Mouse (Mus musculus) heart, embryonic 11.5 days (tissue): ENCODE measurements around the gene B4galnt1. TPM values are rescaled to one million over a fixed set of nuclear protein-coding genes. Genes with fewer than 3 reads are reported as not detected.

Source experiments
- ATAC-seq: fragments of 200-750 bp; cut with Nextera tagmentation; replicated peaks from 2 replicates; pipeline ENCODE4 v1.8.0; 2017; ENCODE audit warnings: moderate library complexity; ENCODE audit not compliant: insufficient number of reproducible peaks, low FRiP score, low TSS enrichment
- H3K27ac ChIP-seq: fragments of 300-500 bp; sonication (generic); 2 replicates; pipeline ENCODE4 v1.5.1; 2014; ENCODE audit warnings: mild to moderate bottlenecking, low read depth, low read length
- H3K27me3 ChIP-seq: fragments of 300-500 bp; sonication (generic); 2 replicates; pipeline ENCODE4 v1.6.1; 2014; ENCODE audit warnings: mild to moderate bottlenecking, low read length, mixed read lengths; ENCODE audit not compliant: control insufficient read depth, insufficient read depth
- H3K36me3 ChIP-seq: fragments of 300-500 bp; sonication (generic); 2 replicates; pipeline ENCODE4 v1.6.1; 2014; ENCODE audit warnings: mild to moderate bottlenecking, low read length, moderate library complexity, mixed read lengths; ENCODE audit not compliant: control insufficient read depth, insufficient read depth
- H3K4me1 ChIP-seq: fragments of 300-500 bp; sonication (generic); 2 replicates; pipeline ENCODE4 v1.6.1; 2014; ENCODE audit warnings: low read length; ENCODE audit not compliant: control insufficient read depth, insufficient read depth
- H3K4me2 ChIP-seq: fragments of 300-500 bp; sonication (generic); 2 replicates; pipeline ENCODE4 v1.6.1; 2014; ENCODE audit warnings: mild to moderate bottlenecking, moderate library complexity
- H3K4me3 ChIP-seq: fragments of 300-500 bp; sonication (generic); 2 replicates; pipeline ENCODE4 v1.5.1; 2014; ENCODE audit warnings: low read depth, low read length
- H3K9ac ChIP-seq: fragments of 300-500 bp; sonication (generic); 2 replicates; pipeline ENCODE4 v1.6.1; 2014; ENCODE audit warnings: mild to moderate bottlenecking, low read depth, low read length, moderate library complexity
- H3K9me3 ChIP-seq: fragments of 300-500 bp; sonication (generic); replicated peaks from 2 replicates; pipeline ENCODE4 v1.6.1; 2016; ENCODE audit warnings: low read length; ENCODE audit not compliant: control insufficient read depth
- WGBS: fragments of 180-500 bp; shearing (Covaris S2); extraction: QIAGEN DNeasy Blood & Tissue Kit; methylation state at CpG from one replicate; pipeline ENCODE4 v1.1.7; 2014; ENCODE audit not compliant: insufficient replicate concordance; 5-methylcytosine and 5-hydroxymethylcytosine counted together
- polyA plus RNA-seq: library from polyadenylated mRNA; unstranded; fragments of >200 nt; fragmentation: Nextera tagmentation; extraction: Ambion mirVana; gene quantifications from 2 replicates; pipeline ENCODE4 v1.2.1, GENCODE M21; 2014

B4galnt1 gene
- polyA plus RNA-seq, 1 experiment from 2014 or later: 1.8 TPM

GRCm38 (mm10) chr10:127217177-127217576 is 52.2 kb downstream of the B4galnt1 start:
- H3K4me2 ChIP-seq: no peak overlapping the region
- H3K27me3 ChIP-seq: no peaks in the 10 kb centered on the region
- H3K9me3 ChIP-seq: no peaks in the 10 kb centered on the region
- no peak for ATAC-seq
- no peak overlapping the region for H3K4me3 ChIP-seq
- H3K36me3 ChIP-seq: no peaks in the 10 kb centered on the region
- no peak overlapping the region for H3K27ac ChIP-seq
- H3K4me1 ChIP-seq: no peaks in the 10 kb centered on the region
- no peak overlapping the region for H3K9ac ChIP-seq

GRCm38 (mm10) chr10:127218339-127218738 is 53.3 kb downstream of the B4galnt1 start:
- 87% methylated on average over 2 of the region's 2 CpGs for WGBS
- no peak for ATAC-seq
- no peaks in the 10 kb centered on the region for H3K9me3 ChIP-seq
- H3K4me3 ChIP-seq: no peak overlapping the region
- H3K4me1 ChIP-seq: no peaks in the 10 kb centered on the region
- H3K4me2 ChIP-seq: no peak overlapping the region
- no peak overlapping the region for H3K9ac ChIP-seq
- no peak overlapping the region for H3K27ac ChIP-seq
- H3K27me3 ChIP-seq: no peaks in the 10 kb centered on the region
- H3K36me3 ChIP-seq: no peaks in the 10 kb centered on the region

Other genes with a start within 250 kb of the B4galnt1 start
- gene Ctdsp2, start 186.5 kb upstream of the B4galnt1 start, polyA plus RNA-seq: 47.3 and 47.6 TPM in 2 replicates
- 0.13 and 0.34 TPM in 2 replicates for gene Avil, start 164.5 kb upstream of the B4galnt1 start, polyA plus RNA-seq
- gene Tsfm, start 134.4 kb upstream of the B4galnt1 start, polyA plus RNA-seq: 91.1 and 97.1 TPM in 2 replicates
- 36.1 and 43.3 TPM in 2 replicates for gene Mettl1, start 123.8 kb upstream of the B4galnt1 start, polyA plus RNA-seq
- gene Eef1akmt3, start 123.7 kb upstream of the B4galnt1 start, polyA plus RNA-seq: 0.31 and 0.35 TPM in 2 replicates
- 0.11 and 0.13 TPM in 2 replicates for gene Cyp27b1, start 117.0 kb upstream of the B4galnt1 start, polyA plus RNA-seq
- gene March9, start 105.0 kb upstream of the B4galnt1 start, polyA plus RNA-seq: 0.21 and 0.39 TPM in 2 replicates
- gene Cdk4, start 101.7 kb upstream of the B4galnt1 start, polyA plus RNA-seq: 1,419 and 1,452 TPM in 2 replicates
- gene Tspan31, start 95.0 kb upstream of the B4galnt1 start, polyA plus RNA-seq: 106 and 115 TPM in 2 replicates
- 0.42 and 0.63 TPM in 2 replicates for gene Agap2, start 89.9 kb upstream of the B4galnt1 start, polyA plus RNA-seq
- gene Os9, start 44.1 kb upstream of the B4galnt1 start, polyA plus RNA-seq: 21.3 and 30.3 TPM in 2 replicates
- 8.4 and 11.8 TPM in 2 replicates for gene Slc26a10, start 15.4 kb downstream of the B4galnt1 start, polyA plus RNA-seq
- 17.9 and 18.0 TPM in 2 replicates for gene Arhgef25, start 24.9 kb downstream of the B4galnt1 start, polyA plus RNA-seq
- gene Dtx3, start 30.5 kb downstream of the B4galnt1 start, polyA plus RNA-seq: 82.3 and 83.0 TPM in 2 replicates
- gene Pip4k2c, start 46.4 kb downstream of the B4galnt1 start, polyA plus RNA-seq: 20.8 and 21.5 TPM in 2 replicates
- gene Kif5a, start 98.1 kb downstream of the B4galnt1 start, polyA plus RNA-seq: 1.6 TPM in 2 replicates
- gene Dctn2, start 101.1 kb downstream of the B4galnt1 start, polyA plus RNA-seq: 135 and 136 TPM in 2 replicates
- 13.6 and 15.1 TPM in 2 replicates for gene Mbd6, start 123.8 kb downstream of the B4galnt1 start, polyA plus RNA-seq
- gene Mars, start 146.6 kb downstream of the B4galnt1 start, polyA plus RNA-seq: 104 and 105 TPM in 2 replicates
- 1.7 TPM in 2 replicates for gene Arhgap9, start 156.7 kb downstream of the B4galnt1 start, polyA plus RNA-seq
- 0.65 and 1.2 TPM in 2 replicates for gene Gli1, start 176.7 kb downstream of the B4galnt1 start, polyA plus RNA-seq
- 0.06 TPM in 1 of 2 replicates, not detected in the other for gene Inhbe, start 189.2 kb downstream of the B4galnt1 start, polyA plus RNA-seq
- 0.19 TPM in 1 of 2 replicates, not detected in the other for gene Inhbc, start 205.2 kb downstream of the B4galnt1 start, polyA plus RNA-seq
- gene R3hdm2, start 215.1 kb downstream of the B4galnt1 start, polyA plus RNA-seq: 27.7 and 30.3 TPM in 2 replicates